Mouse (Mus musculus) intestine, embryonic 14.5 days (tissue): ENCODE results near the gene Mstn. TPM values are rescaled to one million over a fixed set of nuclear protein-coding genes. Genes with fewer than 3 reads are reported as not detected.

ENCODE experiments used
- ATAC-seq: fragments of 200-750 bp; cut with Nextera tagmentation; replicated peaks from 2 replicates; pipeline ENCODE4 v1.8.0; 2017; ENCODE audit warnings: low read depth, moderate number of reproducible peaks, moderate TSS enrichment, moderate library complexity; ENCODE audit not compliant: low FRiP score, low TSS enrichment
- DNase-seq: peaks from one replicate; pipeline ENCODE4 v3.0.0-alpha.2; 2018; ENCODE audit warnings: low spot score
- H3K27ac ChIP-seq: fragments of 300-500 bp; sonication (generic); 2 replicates; pipeline ENCODE4 v1.5.1; 2014; ENCODE audit warnings: low read depth, mild to moderate bottlenecking, control low read depth
- H3K27me3 ChIP-seq: fragments of 300-500 bp; sonication (generic); replicated peaks from 2 replicates; pipeline ENCODE4 v1.6.1; 2014; ENCODE audit warnings: low read length, control low read depth; ENCODE audit not compliant: control insufficient read depth, insufficient read depth
- H3K36me3 ChIP-seq: fragments of 300-500 bp; sonication (generic); 2 replicates; pipeline ENCODE4 v1.6.1; 2014; ENCODE audit warnings: low read length, control low read depth; ENCODE audit not compliant: control insufficient read depth, insufficient read depth
- H3K4me1 ChIP-seq: fragments of 300-500 bp; sonication (generic); replicated peaks from 2 replicates; pipeline ENCODE4 v1.6.1; 2014; ENCODE audit warnings: low read length, control low read depth, mixed read lengths; ENCODE audit not compliant: control insufficient read depth, insufficient read depth
- H3K4me2 ChIP-seq: fragments of 300-500 bp; sonication (generic); 2 replicates; pipeline ENCODE4 v1.6.1; 2014; ENCODE audit warnings: low read length
- H3K4me3 ChIP-seq: fragments of 300-500 bp; sonication (generic); 2 replicates; pipeline ENCODE4 v1.5.1; 2014; ENCODE audit warnings: low read depth, low read length, control low read depth, mixed read lengths
- H3K9ac ChIP-seq: fragments of 300-500 bp; sonication (generic); 2 replicates; pipeline ENCODE4 v1.6.1; 2014; ENCODE audit warnings: mild to moderate bottlenecking, low read length
- H3K9me3 ChIP-seq: fragments of 300-500 bp; sonication (generic); 2 replicates; pipeline ENCODE4 v1.6.1; 2016; ENCODE audit warnings: low read length, control low read depth; ENCODE audit not compliant: control insufficient read depth
- WGBS: fragments of 180-500 bp; shearing (Covaris S2); extraction: QIAGEN DNeasy Blood & Tissue Kit; methylation state at CpG from one replicate; pipeline ENCODE4 v1.1.7; 2014; 5-methylcytosine and 5-hydroxymethylcytosine counted together
- polyA plus RNA-seq: library from polyadenylated mRNA; unstranded; fragments of >200 nt; fragmentation: Nextera tagmentation; extraction: Ambion mirVana; gene quantifications from 2 replicates; pipeline ENCODE4 v1.2.1, GENCODE M21; 2014

Gene Mstn
- polyA plus RNA-seq, 1 experiment from 2014 or later: not detected

DNA sequence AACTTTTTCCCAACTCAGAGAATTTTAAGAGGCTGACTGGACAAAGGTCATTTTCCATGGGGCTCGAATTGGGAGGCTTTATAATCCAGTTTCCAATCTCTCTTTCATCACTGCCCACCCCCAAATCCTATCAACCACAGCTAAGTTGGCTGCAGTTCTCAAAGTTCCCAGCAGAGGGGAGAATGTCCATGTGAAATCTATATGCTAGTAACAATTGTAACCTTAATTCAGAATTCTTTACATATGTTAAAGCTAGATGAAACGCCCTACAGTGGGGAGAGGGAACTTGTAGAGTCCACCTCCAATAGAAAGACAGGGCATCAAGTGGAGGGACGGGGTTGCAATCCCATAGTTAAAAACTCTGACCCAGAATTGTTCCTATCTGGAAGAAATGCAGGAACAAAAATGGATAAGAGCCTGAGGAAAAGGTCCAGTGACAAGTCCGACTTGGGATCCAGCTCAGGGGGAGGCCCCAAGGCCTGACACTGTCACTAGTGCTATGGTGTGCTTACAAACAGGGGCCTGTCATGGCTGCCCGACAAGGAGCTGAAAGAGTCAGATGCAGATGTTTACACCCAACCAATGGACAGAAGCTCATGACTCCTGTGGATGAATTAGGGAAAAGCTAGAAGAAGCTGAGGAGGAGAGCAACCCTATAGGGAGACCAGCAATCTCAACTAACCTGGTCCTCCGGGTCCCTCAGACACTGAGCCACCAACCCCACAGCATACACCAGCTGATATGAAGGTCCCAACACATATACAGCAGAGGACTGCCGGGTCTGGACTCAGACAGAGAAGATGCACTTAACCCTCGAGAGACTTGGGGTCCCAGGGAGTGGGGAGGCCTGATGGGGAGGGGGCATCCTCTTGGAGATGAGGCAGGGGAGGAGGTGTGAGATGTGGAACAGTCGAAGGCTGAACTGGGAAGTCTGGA lies 8.1 kb upstream of the Mstn start:
- H3K36me3 ChIP-seq: no peaks in the 10 kb centered on the region
- H3K4me3 ChIP-seq: no peak overlapping the region
- H3K9ac ChIP-seq: no peak overlapping the region
- peak; percentile 50; the same call in 1 of the 2 replicates for ATAC-seq
- WGBS: 43% methylated on average over 9 of the region's 9 CpGs
- peak; percentile 87 for DNase-seq
- H3K9me3 ChIP-seq: no peaks in the 10 kb centered on the region
- no peak overlapping the region for H3K4me2 ChIP-seq
- no peaks in the 10 kb centered on the region for H3K4me1 ChIP-seq
- H3K27me3 ChIP-seq: no peaks in the 10 kb centered on the region
- no peak overlapping the region for H3K27ac ChIP-seq

DNA sequence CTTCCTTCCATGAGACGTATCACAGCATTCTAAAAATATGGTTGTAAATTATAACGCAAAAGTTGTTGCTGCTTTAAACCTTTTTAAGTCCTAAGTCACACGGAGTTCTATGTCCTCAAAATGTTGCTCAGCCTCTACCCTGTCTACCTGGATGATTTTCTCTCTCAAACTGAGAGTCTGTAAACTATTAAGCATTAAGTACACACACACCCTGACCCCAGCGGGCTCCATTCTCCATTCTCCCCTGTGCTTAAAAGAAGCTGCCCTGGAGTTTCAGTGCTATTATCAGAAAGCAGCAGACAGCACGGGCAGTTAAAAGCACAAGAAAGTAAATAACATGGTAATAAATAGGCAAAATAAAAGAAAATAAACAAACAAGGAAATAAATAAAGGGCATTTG lies 2.3 kb upstream of the Mstn start:
- H3K36me3 ChIP-seq: no peaks in the 10 kb centered on the region
- H3K27me3 ChIP-seq: no peaks in the 10 kb centered on the region
- DNase-seq (no peak), ATAC-seq (no peak)
- H3K27ac ChIP-seq: no peak overlapping the region
- H3K9me3 ChIP-seq: no peaks in the 10 kb centered on the region
- WGBS: 42% methylated on average over 5 of the region's 5 CpGs
- no peak overlapping the region for H3K4me3 ChIP-seq
- no peak overlapping the region for H3K9ac ChIP-seq
- peaks cover 18% of the 10 kb centered on the region for H3K4me1 ChIP-seq
- no peak overlapping the region for H3K4me2 ChIP-seq

DNA sequence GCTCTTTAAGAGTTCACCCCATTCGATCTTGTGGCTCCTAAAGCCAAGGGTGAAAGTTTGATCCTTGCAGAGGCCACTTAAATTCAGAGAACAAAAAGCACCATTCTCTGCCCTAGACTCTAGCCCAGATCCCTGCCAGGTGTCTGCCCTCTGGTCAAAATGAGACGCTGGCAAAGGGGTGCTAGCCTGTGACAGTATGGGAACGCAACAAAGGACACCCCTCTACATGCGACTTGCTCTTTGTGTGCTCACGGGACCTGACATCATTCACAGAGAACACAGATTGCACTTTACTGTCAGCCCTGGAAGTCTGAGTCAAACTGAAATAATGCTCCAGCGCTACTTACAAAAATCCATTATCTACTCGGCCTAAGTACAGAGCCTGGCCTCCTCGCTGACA lies 941 bp upstream of the Mstn start:
- Histone ChIP-seq H3K4me3 (no peak overlapping the region), H3K27ac (no peak overlapping the region), H3K9me3 (no peaks in the 10 kb centered on the region), H3K36me3 (no peaks in the 10 kb centered on the region), H3K4me1 (peaks cover 18% of the 10 kb centered on the region), H3K9ac (no peak overlapping the region), H3K4me2 (no peak overlapping the region), H3K27me3 (no peaks in the 10 kb centered on the region)
- ATAC-seq (no peak), DNase-seq (no peak)
- WGBS: 45% methylated on average over 8 of the region's 8 CpGs

DNA sequence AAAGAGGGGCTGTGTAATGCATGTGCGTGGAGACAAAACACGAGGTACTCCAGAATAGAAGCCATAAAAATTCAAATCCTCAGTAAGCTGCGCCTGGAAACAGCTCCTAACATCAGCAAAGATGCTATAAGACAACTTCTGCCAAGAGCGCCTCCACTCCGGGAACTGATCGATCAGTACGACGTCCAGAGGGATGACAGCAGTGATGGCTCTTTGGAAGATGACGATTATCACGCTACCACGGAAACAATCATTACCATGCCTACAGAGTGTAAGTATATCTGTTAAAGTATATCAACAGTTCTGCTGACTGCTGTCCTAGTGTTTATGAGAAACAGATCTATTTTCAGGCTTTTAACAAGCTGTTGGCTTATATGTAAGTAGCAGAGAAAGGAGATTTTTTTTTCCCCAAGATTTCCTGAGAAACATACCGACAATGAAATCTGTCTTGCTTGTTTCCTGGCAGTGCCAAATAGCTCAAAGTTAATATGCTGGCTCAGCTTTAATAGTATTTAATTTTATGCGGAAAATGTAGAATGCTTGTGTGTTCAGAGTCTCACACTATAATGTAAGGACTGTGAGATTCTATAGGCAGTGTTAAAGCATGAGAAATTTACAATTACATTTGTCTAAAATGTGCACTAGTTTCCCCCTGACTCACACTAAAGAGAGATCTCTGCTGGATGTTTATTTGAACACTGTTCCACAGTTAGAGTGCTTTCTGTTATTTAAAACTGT lies 600 bp downstream of the Mstn start:
- ATAC-seq (no peak), DNase-seq (no peak)
- Histone ChIP-seq H3K9ac (no peak overlapping the region), H3K27ac (no peak overlapping the region), H3K36me3 (no peaks in the 10 kb centered on the region), H3K4me2 (no peak overlapping the region; the same call in 1 of the 2 replicates), H3K4me1 (peaks cover 18% of the 10 kb centered on the region), H3K27me3 (no peaks in the 10 kb centered on the region), H3K9me3 (no peaks in the 10 kb centered on the region), H3K4me3 (no peak overlapping the region)
- 35% methylated on average over 13 of the region's 13 CpGs for WGBS

DNA sequence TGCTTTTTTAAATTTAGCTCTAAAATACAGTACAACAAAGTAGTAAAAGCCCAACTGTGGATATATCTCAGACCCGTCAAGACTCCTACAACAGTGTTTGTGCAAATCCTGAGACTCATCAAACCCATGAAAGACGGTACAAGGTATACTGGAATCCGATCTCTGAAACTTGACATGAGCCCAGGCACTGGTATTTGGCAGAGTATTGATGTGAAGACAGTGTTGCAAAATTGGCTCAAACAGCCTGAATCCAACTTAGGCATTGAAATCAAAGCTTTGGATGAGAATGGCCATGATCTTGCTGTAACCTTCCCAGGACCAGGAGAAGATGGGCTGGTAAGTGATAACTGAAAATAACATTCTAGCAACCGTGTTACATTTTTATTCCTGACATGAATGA lies 2.5 kb downstream of the Mstn start:
- ATAC-seq (no peak), DNase-seq (no peak)
- no peak overlapping the region for H3K9ac ChIP-seq
- H3K9me3 ChIP-seq: no peaks in the 10 kb centered on the region
- H3K36me3 ChIP-seq: no peaks in the 10 kb centered on the region
- no peaks in the 10 kb centered on the region for H3K27me3 ChIP-seq
- no peak overlapping the region for H3K27ac ChIP-seq
- 86% methylated on average over 4 of the region's 4 CpGs for WGBS
- H3K4me1 ChIP-seq: peaks cover 18% of the 10 kb centered on the region
- H3K4me3 ChIP-seq: no peak overlapping the region
- H3K4me2 ChIP-seq: no peak overlapping the region

DNA sequence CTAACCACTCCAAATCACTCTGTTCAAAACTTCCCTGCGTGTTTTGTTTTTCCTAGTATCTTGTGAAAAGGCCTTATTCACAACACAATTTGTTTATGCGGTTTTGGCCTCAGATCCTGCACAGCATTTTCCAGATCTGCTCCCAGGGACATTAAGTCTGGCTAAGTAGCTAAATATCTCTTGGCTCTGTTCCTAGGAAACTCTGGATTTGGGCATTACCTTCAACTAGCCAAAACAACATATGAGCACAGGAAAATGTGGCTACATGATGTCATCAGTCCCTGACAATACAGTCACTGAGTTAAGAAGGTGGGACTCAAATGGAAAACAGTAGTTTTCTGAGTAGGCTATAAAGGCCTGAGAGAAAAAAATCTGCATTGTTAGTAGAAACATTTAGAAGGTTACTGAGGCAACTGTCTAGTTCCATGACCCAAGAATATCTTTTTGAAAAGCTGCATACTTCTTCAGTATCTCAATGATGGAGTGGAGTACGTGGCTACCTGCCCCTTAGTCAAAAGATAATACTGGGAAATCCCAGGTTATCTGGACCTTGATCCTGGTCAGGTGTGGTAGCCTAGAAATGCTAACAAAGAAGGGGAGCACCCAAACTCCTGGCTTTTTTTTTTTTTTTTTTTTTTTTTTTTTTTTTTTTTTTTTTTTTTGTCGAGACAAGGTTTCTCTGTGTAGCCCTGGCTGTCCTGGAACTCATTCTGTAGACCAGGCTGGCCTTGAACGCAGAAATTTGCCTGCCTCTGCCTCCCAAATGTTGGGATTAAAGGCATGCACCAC lies 8.5 kb downstream of the Mstn start:
- Histone ChIP-seq H3K9me3 (no peaks in the 10 kb centered on the region), H3K4me1 (no peaks in the 10 kb centered on the region), H3K27ac (no peak overlapping the region), H3K36me3 (no peaks in the 10 kb centered on the region), H3K9ac (no peak overlapping the region), H3K27me3 (no peaks in the 10 kb centered on the region), H3K4me3 (no peak overlapping the region), H3K4me2 (no peak overlapping the region)
- ATAC-seq: no peak
- 86% methylated on average over 5 of the region's 5 CpGs for WGBS
- no peak for DNase-seq

DNA sequence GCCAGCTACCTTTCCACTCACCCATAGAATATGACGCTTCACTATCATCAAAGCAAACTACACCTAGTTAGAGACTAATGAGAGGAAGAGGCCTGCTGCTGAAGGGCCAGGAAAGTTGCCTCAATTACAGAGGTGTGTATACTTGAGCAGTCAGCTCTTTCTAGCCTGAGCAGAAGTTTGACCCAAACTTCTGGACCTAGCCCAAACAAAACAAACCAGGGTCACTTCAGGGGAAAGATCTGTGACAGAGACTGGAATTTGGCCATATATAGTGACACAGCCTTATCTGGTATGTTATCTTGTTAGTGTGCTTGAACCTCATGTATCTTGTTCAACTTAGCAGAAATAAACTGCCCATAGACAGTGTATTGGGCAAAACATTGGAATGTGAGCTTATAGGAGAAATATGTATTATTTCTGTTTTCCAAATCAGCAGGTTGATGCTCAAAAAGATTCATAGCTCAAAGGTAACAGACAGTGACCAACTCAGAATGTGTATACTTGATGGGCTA lies 9.3 kb downstream of the Mstn start:
- ATAC-seq (no peak), DNase-seq (no peak)
- H3K27me3 ChIP-seq: no peaks in the 10 kb centered on the region
- no peak overlapping the region for H3K27ac ChIP-seq
- WGBS: 79% methylated on average over 1 of the region's 1 CpGs
- H3K4me2 ChIP-seq: no peak overlapping the region
- no peaks in the 10 kb centered on the region for H3K36me3 ChIP-seq
- no peak overlapping the region for H3K4me3 ChIP-seq
- no peak overlapping the region for H3K9ac ChIP-seq
- no peaks in the 10 kb centered on the region for H3K4me1 ChIP-seq
- no peaks in the 10 kb centered on the region for H3K9me3 ChIP-seq

DNA sequence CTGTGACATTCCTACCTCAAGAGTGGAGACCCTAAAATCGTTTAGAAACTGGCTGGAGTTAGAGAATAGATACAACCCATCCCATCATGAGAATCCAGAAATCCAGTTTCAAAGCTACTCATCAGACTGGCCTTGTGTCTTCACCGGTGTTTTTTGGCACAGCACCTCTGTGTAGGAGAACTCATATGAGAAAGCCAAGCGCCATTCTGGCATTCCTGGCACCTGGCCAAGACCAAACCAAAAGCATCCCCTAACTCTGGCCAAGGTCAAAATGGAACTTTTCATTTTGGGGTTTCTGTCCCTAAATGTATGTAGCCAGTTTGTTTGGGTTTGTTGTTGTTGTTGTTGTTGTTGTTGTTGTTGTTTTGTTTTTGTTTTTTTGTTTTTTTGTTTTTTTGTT lies 15.2 kb downstream of the Mstn start:
- WGBS: 78% methylated on average over 3 of the region's 3 CpGs
- DNase-seq: no peak
- no peak overlapping the region for H3K4me3 ChIP-seq

More for the DNA sequence above, 15.2 kb downstream of the Mstn start:
- no peak overlapping the region for H3K27ac ChIP-seq
- no peak overlapping the region for H3K4me2 ChIP-seq
- H3K27me3 ChIP-seq: no peaks in the 10 kb centered on the region
- H3K9me3 ChIP-seq: no peaks in the 10 kb centered on the region
- no peaks in the 10 kb centered on the region for H3K36me3 ChIP-seq
- H3K9ac ChIP-seq: no peak overlapping the region
- ATAC-seq: no peak
- no peaks in the 10 kb centered on the region for H3K4me1 ChIP-seq
